Mouse (Mus musculus) lung, adult 2 months (tissue): ENCODE measurements around the gene Plin3.

Source experiments
- CTCF ChIP-seq: fragments of 200-500 bp; IDR thresholded peaks from 2 replicates; pipeline ENCODE4 v1.5.1; 2011; ENCODE audit warnings: mild to moderate bottlenecking, low read length, control low read depth; ENCODE audit not compliant: insufficient read depth
- POLR2A ChIP-seq: fragments of 200-500 bp; IDR thresholded peaks from 2 replicates; pipeline ENCODE4 v1.6.1; 2011; ENCODE audit warnings: low read depth, mild to moderate bottlenecking, control low read depth, low read length, borderline replicate concordance; ENCODE audit errors: extremely low read depth

GRCm38 (mm10) chr17:56233389-56233788 lies 59.3 kb downstream of the Plin3 start:
- TF ChIP-seq POLR2A = no peak
- no peak for TF ChIP-seq CTCF
